ENCODE assay signal across 18 mouse cellular contexts in genomic region chr4:105535451-105535850, GRCm38 (mm10).
A peak's percentile ranks its signal among the peaks of the same experiment; 100 is the strongest.
DNase-seq lines count a peak whose midpoint lies in the region; ATAC-seq lines count a peak whose summit lies in the region.
"Had no signal": no experiment of that assay in that cellular context is flagged by ENCODE, and none has a peak within 500 bp of the region (broad histone marks: within the 10 kb centered on the region; RNA-seq: fewer than 3 reads in every experiment).

No protein-coding gene starts in this region.

- no peak overlapping the region for H3K9ac ChIP-seq in embryonic facial prominence, embryonic 14.5 days (ENCODE audit: low read depth, low read length)
- no peak overlapping the region for H3K9ac ChIP-seq in kidney, embryonic 14.5 days (ENCODE audit: low read depth, low read length)
- H3K9ac ChIP-seq: hindbrain, embryonic 13.5 days; intestine, embryonic 15.5 days; liver, embryonic 14.5 days; neural tube, embryonic 12.5 days had no signal

- 65% methylated on average over 6 of the region's 6 CpGs for WGBS in embryonic facial prominence, embryonic 14.5 days
- 87% methylated on average over 6 of the region's 6 CpGs for WGBS in embryonic facial prominence, embryonic 10.5 days
- 51% methylated on average over 6 of the region's 6 CpGs for WGBS in kidney, embryonic 14.5 days

- H3K27ac ChIP-seq in embryonic facial prominence, embryonic 14.5 days (replicated peaks; ENCODE audit: low read depth, low read length), result no peak overlapping the region
- no peak overlapping the region for H3K27ac ChIP-seq in embryonic facial prominence, embryonic 10.5 days (replicated peaks)
- no peak overlapping the region for H3K27ac ChIP-seq in kidney, embryonic 14.5 days (ENCODE audit: low read depth, low read length)
- H3K27ac ChIP-seq: forebrain, embryonic 10.5 days; gastrocnemius, adult 2 months; hindbrain, embryonic 13.5 days; intestine, embryonic 15.5 days; layer of hippocampus, adult 2 months; liver, embryonic 14.5 days; macrophage; midbrain, embryonic 10.5 days; neural tube, embryonic 12.5 days; stomach, postnatal 0 days had no signal

- no peak overlapping the region for H3K4me2 ChIP-seq in embryonic facial prominence, embryonic 14.5 days (ENCODE audit: low read depth, low read length)
- no peak overlapping the region for H3K4me2 ChIP-seq in kidney, embryonic 14.5 days (replicated peaks; ENCODE audit: low read depth, low read length)
- H3K4me2 ChIP-seq: hindbrain, embryonic 13.5 days; intestine, embryonic 15.5 days; neural tube, embryonic 12.5 days had no signal

- H3K27me3 ChIP-seq in embryonic facial prominence, embryonic 14.5 days (replicated peaks; ENCODE audit: control insufficient read depth, insufficient read depth, low read length), result no peaks in the 10 kb centered on the region
- H3K27me3 ChIP-seq in embryonic facial prominence, embryonic 10.5 days (replicated peaks; ENCODE audit: low read depth, poor library complexity, severe bottlenecking), result no peaks in the 10 kb centered on the region
- H3K27me3 ChIP-seq in kidney, embryonic 14.5 days (ENCODE audit: control insufficient read depth, insufficient read depth, low read length), result no peaks in the 10 kb centered on the region
- H3K27me3 ChIP-seq: hindbrain, embryonic 13.5 days; intestine, embryonic 15.5 days; neural tube, embryonic 12.5 days had no signal

- DNase-seq in embryonic facial prominence, embryonic 14.5 days (ENCODE audit: low spot score), result peak; percentile 34
- DNase-seq in embryonic facial prominence, embryonic 10.5 days (ENCODE audit: low spot score), result no peak
- peak; percentile 48 for DNase-seq in kidney, adult 11 months
- DNase-seq in kidney, adult 8-10 months, result peak; percentile 23 to 45
- peak; percentile 38 to 66 for DNase-seq in kidney, postnatal 25 days
- no peak for DNase-seq in thymus, postnatal 25 days
- DNase-seq: cerebellum, adult 9-11 months; gastrocnemius, adult 2 months had no signal

- no peak overlapping the region for H3K4me3 ChIP-seq in embryonic facial prominence, embryonic 14.5 days (ENCODE audit: low read depth, low read length)
- H3K4me3 ChIP-seq in embryonic facial prominence, embryonic 10.5 days, result no peak overlapping the region
- no peak overlapping the region for H3K4me3 ChIP-seq in kidney, embryonic 14.5 days (ENCODE audit: low read length)
- H3K4me3 ChIP-seq: forebrain, embryonic 10.5 days; gastrocnemius, adult 2 months; hindbrain, embryonic 13.5 days; intestine, embryonic 15.5 days; layer of hippocampus, adult 2 months; midbrain, embryonic 10.5 days; neural tube, embryonic 12.5 days had no signal

- no peaks in the 10 kb centered on the region for H3K9me3 ChIP-seq in embryonic facial prominence, embryonic 14.5 days (ENCODE audit: control insufficient read depth, low read length)
- H3K9me3 ChIP-seq in embryonic facial prominence, embryonic 10.5 days, result no peaks in the 10 kb centered on the region
- no peaks in the 10 kb centered on the region for H3K9me3 ChIP-seq in kidney, embryonic 14.5 days (ENCODE audit: control insufficient read depth, low read length)
- H3K9me3 ChIP-seq: forebrain, embryonic 10.5 days; hindbrain, embryonic 13.5 days; intestine, embryonic 15.5 days; midbrain, embryonic 10.5 days; neural tube, embryonic 12.5 days had no signal

- H3K36me3 ChIP-seq in embryonic facial prominence, embryonic 14.5 days (ENCODE audit: control insufficient read depth, insufficient read depth, low read length), result no peaks in the 10 kb centered on the region
- no peaks in the 10 kb centered on the region for H3K36me3 ChIP-seq in embryonic facial prominence, embryonic 10.5 days (replicated peaks)
- H3K36me3 ChIP-seq in kidney, embryonic 14.5 days (ENCODE audit: control insufficient read depth, insufficient read depth, low read length), result no peaks in the 10 kb centered on the region
- H3K36me3 ChIP-seq: forebrain, embryonic 10.5 days; hindbrain, embryonic 13.5 days; intestine, embryonic 15.5 days; midbrain, embryonic 10.5 days; neural tube, embryonic 12.5 days had no signal

- ATAC-seq in embryonic facial prominence, embryonic 14.5 days (ENCODE audit: low read depth), result no peak
- no peak for ATAC-seq in kidney, embryonic 14.5 days (ENCODE audit: low FRiP score, low TSS enrichment)
- ATAC-seq: intestine, embryonic 15.5 days had no signal

- H3K4me1 ChIP-seq in embryonic facial prominence, embryonic 14.5 days (ENCODE audit: control insufficient read depth, insufficient read depth, low read length), result peaks cover 7% of the 10 kb centered on the region; the same call in 1 of the 2 replicates
- H3K4me1 ChIP-seq in embryonic facial prominence, embryonic 10.5 days, result 0 out of 2 replicates have a peak, but pooled peaks cover 8% of the 10 kb centered on the region
- peaks cover 12% of the 10 kb centered on the region; the same call in 1 of the 2 replicates for H3K4me1 ChIP-seq in kidney, embryonic 14.5 days (ENCODE audit: control insufficient read depth, insufficient read depth, low read length)
- H3K4me1 ChIP-seq: forebrain, embryonic 10.5 days; intestine, embryonic 15.5 days; midbrain, embryonic 10.5 days; neural tube, embryonic 12.5 days had no signal

Comparison
In these comparisons a context has a peak if more than half of its experiments do, and no peak if none do; other contexts are left out.
1. DNase-seq: peak in embryonic facial prominence, embryonic 14.5 days (single experiment), kidney, adult 11 months (single experiment), kidney, adult 8-10 months (2 of 2) and kidney, postnatal 25 days (2 of 2); none in embryonic facial prominence, embryonic 10.5 days (single experiment) and thymus, postnatal 25 days (single experiment).